Mouse (Mus musculus) CD4-positive, CD25-positive, alpha-beta regulatory T cell, adult 2 months (primary cell): ENCODE data around the gene Ldlrad3.

Experiments
- DNase-seq: peaks from one replicate; pipeline ENCODE4 v3.0.0-alpha.2; 2012; ENCODE audit warnings: low read depth, low spot score

Gene Ldlrad3

GRCm38 (mm10) chr2:102145036-102145435 lies 41.1 kb downstream of the Ldlrad3 start:
- no peak for DNase-seq

GRCm38 (mm10) chr2:102144311-102144710 lies 41.9 kb downstream of the Ldlrad3 start:
- no peak for DNase-seq

GRCm38 (mm10) chr2:102142654-102143271 lies 43.4 kb downstream of the Ldlrad3 start:
- no peak for DNase-seq

GRCm38 (mm10) chr2:102142197-102142623 lies 44.0 kb downstream of the Ldlrad3 start:
- no peak for DNase-seq

- DNase-seq = no peak
Observed at GRCm38 (mm10) chr2:102141199-102141598, 45.0 kb downstream of the Ldlrad3 start.

GRCm38 (mm10) chr2:102137922-102138321 lies 48.3 kb downstream of the Ldlrad3 start:
- DNase-seq = no peak

- no peak for DNase-seq
Observed at GRCm38 (mm10) chr2:102136184-102136583, 50.0 kb downstream of the Ldlrad3 start.

GRCm38 (mm10) chr2:102134510-102135262 lies 51.5 kb downstream of the Ldlrad3 start:
- no peak for DNase-seq

- no peak for DNase-seq
Observed at GRCm38 (mm10) chr2:102132945-102133558, 53.1 kb downstream of the Ldlrad3 start.

- DNase-seq = no peak
Observed at GRCm38 (mm10) chr2:102130198-102130845, 55.9 kb downstream of the Ldlrad3 start.

- DNase-seq = no peak
Observed at GRCm38 (mm10) chr2:102129235-102129634, 57.0 kb downstream of the Ldlrad3 start.

- no peak for DNase-seq
Observed at GRCm38 (mm10) chr2:102128500-102129030, 57.6 kb downstream of the Ldlrad3 start.

GRCm38 (mm10) chr2:102127791-102128387 lies 58.3 kb downstream of the Ldlrad3 start:
- DNase-seq = no peak

GRCm38 (mm10) chr2:102127221-102127620 lies 59.0 kb downstream of the Ldlrad3 start:
- no peak for DNase-seq

GRCm38 (mm10) chr2:102126076-102126475 lies 60.1 kb downstream of the Ldlrad3 start:
- DNase-seq = no peak

GRCm38 (mm10) chr2:102125042-102125441 lies 61.1 kb downstream of the Ldlrad3 start:
- no peak for DNase-seq

GRCm38 (mm10) chr2:102122146-102122515 lies 64.1 kb downstream of the Ldlrad3 start:
- no peak for DNase-seq

- DNase-seq = no peak
Observed at GRCm38 (mm10) chr2:102121440-102122145, 64.6 kb downstream of the Ldlrad3 start.

GRCm38 (mm10) chr2:102119751-102120505 lies 66.3 kb downstream of the Ldlrad3 start:
- no peak for DNase-seq

GRCm38 (mm10) chr2:102118988-102119460 lies 67.2 kb downstream of the Ldlrad3 start:
- peak; percentile 14 for DNase-seq
